ENCODE assay signal across 9 mouse cellular contexts in the genomic region with DNA sequence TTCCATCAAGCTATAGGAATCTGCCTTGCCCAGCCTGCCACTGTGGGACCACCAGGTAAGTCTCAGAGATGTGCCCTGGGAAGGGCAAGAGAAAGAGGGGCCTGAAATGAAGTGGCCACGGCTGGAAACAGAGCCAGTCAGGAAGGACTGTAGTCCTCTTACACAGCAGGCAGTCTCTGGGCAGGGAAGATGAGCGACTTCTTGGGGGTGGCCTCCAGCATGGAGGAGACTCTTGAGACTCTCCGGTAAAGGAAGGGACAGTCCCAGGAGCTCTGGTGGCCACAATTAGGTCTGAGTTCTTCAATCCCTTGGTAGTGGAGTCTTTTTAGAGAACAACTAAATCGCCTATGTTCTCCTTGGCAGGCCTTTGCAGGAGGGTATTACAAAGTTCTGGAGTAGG. TPM values are rescaled to one million over a fixed set of nuclear protein-coding genes. Genes with fewer than 3 reads are reported as not detected.
DNase-seq lines count a peak whose midpoint lies in the region; ATAC-seq and TF ChIP-seq lines count a peak whose summit lies in the region.
"Had no signal": no experiment of that assay in that cellular context is flagged by ENCODE, and none has a peak within 500 bp of the region (broad histone marks: within the 10 kb centered on the region; RNA-seq: fewer than 3 reads in every experiment).

No protein-coding gene starts in this region.

- peaks cover 44% of the 10 kb centered on the region for H3K4me1 ChIP-seq in heart, embryonic 15.5 days (replicated peaks)
- H3K4me1 ChIP-seq in ES-E14 (ENCODE audit: control insufficient read depth in 2 of 2, insufficient read depth in 2 of 2, low read length in 2 of 2, poor library complexity in 1 of 2) = peaks cover 24 to 48% of the 10 kb centered on the region in 2 experiments
- H3K4me1 ChIP-seq in forebrain, embryonic 15.5 days = peaks cover 31% of the 10 kb centered on the region
- peaks cover 45% of the 10 kb centered on the region for H3K4me1 ChIP-seq in liver, embryonic 16.5 days (ENCODE audit: control insufficient read depth, low read depth, low read length)

- H3K27me3 ChIP-seq in heart, embryonic 15.5 days = no peaks in the 10 kb centered on the region
- no peaks in the 10 kb centered on the region for H3K27me3 ChIP-seq in forebrain, embryonic 15.5 days
- H3K27me3 ChIP-seq in liver, embryonic 16.5 days (ENCODE audit: control insufficient read depth, insufficient read depth, low read depth, low read length) = no peaks in the 10 kb centered on the region
- H3K27me3 ChIP-seq: Patski had no signal

- no peaks in the 10 kb centered on the region for H3K36me3 ChIP-seq in heart, embryonic 15.5 days
- no peaks in the 10 kb centered on the region for H3K36me3 ChIP-seq in ES-E14 (ENCODE audit: control insufficient read depth, insufficient read depth, low read length, poor library complexity, severe bottlenecking)
- no peaks in the 10 kb centered on the region for H3K36me3 ChIP-seq in forebrain, embryonic 15.5 days
- H3K36me3 ChIP-seq in liver, embryonic 16.5 days (ENCODE audit: control insufficient read depth, insufficient read depth) = no peaks in the 10 kb centered on the region

- in situ Hi-C loops in ES-E14 (cut with MboI; ENCODE audit: low sequenced_read_pairs in 2 of 2, unreplicated experiment in 2 of 2) = loop anchor here in 1 of 2 experiments (5.0 to 10.0 kb wide), 2 partner anchors 49 to 217 kb away; no protein-coding TSS in a partner anchor

- 61% methylated on average over 4 of the region's 4 CpGs for WGBS in heart, embryonic 15.5 days
- WGBS in forebrain, embryonic 15.5 days = 33% methylated on average over 4 of the region's 4 CpGs
- 50% methylated on average over 4 of the region's 4 CpGs for WGBS in liver, embryonic 16.5 days (ENCODE audit: insufficient replicate concordance)

- ATAC-seq in heart, embryonic 15.5 days (replicated peaks; ENCODE audit: insufficient number of reproducible peaks, insufficient read depth, low FRiP score, low read depth) = no peak
- no peak for ATAC-seq in forebrain, embryonic 15.5 days (replicated peaks)
- ATAC-seq in liver, embryonic 16.5 days (ENCODE audit: low read depth) = no peak
- no peak for ATAC-seq in monocyte, adult 5-6 weeks (replicated peaks; ENCODE audit: insufficient number of reproducible peaks, low FRiP score, low TSS enrichment, poor library complexity, severe bottlenecking)

- H3K4me3 ChIP-seq in heart, embryonic 15.5 days = no peak overlapping the region
- H3K4me3 ChIP-seq in ES-E14 (ENCODE audit: insufficient read depth in 1 of 2, low read depth in 1 of 2, low read length in 2 of 2, poor library complexity in 1 of 2, severe bottlenecking in 1 of 2) = peak overlapping the region; percentile 21 to 41
- peak overlapping the region; percentile 25 for H3K4me3 ChIP-seq in forebrain, embryonic 15.5 days
- no peak overlapping the region for H3K4me3 ChIP-seq in liver, embryonic 16.5 days (ENCODE audit: low read depth, low read length)

- DNase-seq in heart, postnatal 25 days (ENCODE audit: low spot score) = no peak
- DNase-seq in ES-E14 (ENCODE audit: low read depth, low spot score) = no peak
- no peak for DNase-seq in ovary, postnatal 10 days (ENCODE audit: low spot score)
- no peak for DNase-seq in gastrocnemius, postnatal 36 days

- H3K4me2 ChIP-seq in heart, embryonic 15.5 days = peak overlapping the region; percentile 57; the same call in 1 of the 2 replicates
- H3K4me2 ChIP-seq in forebrain, embryonic 15.5 days (replicated peaks) = peak overlapping the region; percentile 53
- H3K4me2 ChIP-seq in liver, embryonic 16.5 days (ENCODE audit: low read depth, low read length) = peak overlapping the region; percentile 69

- H3K27ac ChIP-seq in heart, embryonic 15.5 days = peak overlapping the region; percentile 26; the same call in 1 of the 2 replicates
- H3K27ac ChIP-seq in ES-E14 (ENCODE audit: insufficient read depth, low read depth, low read length, poor library complexity, severe bottlenecking) = no peak overlapping the region
- no peak overlapping the region for H3K27ac ChIP-seq in forebrain, embryonic 15.5 days (replicated peaks)
- H3K27ac ChIP-seq in liver, embryonic 16.5 days (ENCODE audit: low read length) = no peak overlapping the region

- no peaks in the 10 kb centered on the region for H3K9me3 ChIP-seq in heart, embryonic 15.5 days (replicated peaks)
- H3K9me3 ChIP-seq in ES-E14 (ENCODE audit: control insufficient read depth, insufficient read depth, low read depth, low read length) = no peaks in the 10 kb centered on the region
- no peaks in the 10 kb centered on the region for H3K9me3 ChIP-seq in forebrain, embryonic 15.5 days
- H3K9me3 ChIP-seq in liver, embryonic 16.5 days (replicated peaks; ENCODE audit: control insufficient read depth, low read length) = no peaks in the 10 kb centered on the region

- intact Hi-C loops in heart, postnatal 25 days (cut with DNase I) = loop anchor here (1.0 to 10.0 kb wide), 2 partner anchors 224 to 339 kb away; no protein-coding TSS in a partner anchor
- intact Hi-C loops in gastrocnemius, postnatal 36 days (cut with DNase I) = no loop called here

- no peak overlapping the region for H3K9ac ChIP-seq in heart, embryonic 15.5 days
- H3K9ac ChIP-seq in ES-E14 (ENCODE audit: insufficient read depth, low read depth, low read length, poor library complexity, severe bottlenecking) = peak overlapping the region; percentile 40; the same call in 1 of the 2 replicates
- no peak overlapping the region for H3K9ac ChIP-seq in forebrain, embryonic 15.5 days (replicated peaks)
- H3K9ac ChIP-seq in liver, embryonic 16.5 days (ENCODE audit: low read depth, low read length) = peak overlapping the region; percentile 49; the same call in 1 of the 2 replicates

TF ChIP-seq in ES-E14, 5 proteins besides CTCF, POLR2A, EP300 and RAD21:
- TF ChIP-seq CHD2 (IDR thresholded peaks at IDR 0.05; ENCODE audit: low read depth, low read length) (no peak), ZC3H11A (IDR thresholded peaks at IDR 0.05; ENCODE audit: borderline replicate concordance, low read depth, low read length) (no peak), HCFC1 (IDR thresholded peaks at IDR 0.05; ENCODE audit: borderline replicate concordance, insufficient read depth, low read length) (no peak), MAFK (IDR thresholded peaks at IDR 0.05; ENCODE audit: insufficient read depth, low read depth, low read length) (no peak), ZNF384 (IDR thresholded peaks at IDR 0.05; ENCODE audit: low read depth, low read length) (no peak)
TF ChIP-seq in ES-E14: peak in this region for 0.

RNA-seq across cellular contexts. Expression of gene Hs6st1, which starts 4.0 kb away (rescaled TPM):
- polyA plus RNA-seq in heart, embryonic 15.5 days (2015; fragmentation: Nextera tagmentation; extraction: Ambion mirVana) = 8.0 and 12.5 TPM in 2 replicates
- total RNA-seq in heart, postnatal 25 days (2021) = 10 to 100 TPM; 23.0 to 23.1 TPM
- total RNA-seq in ES-E14 (2012; rRNA removed) = 46.3 and 51.0 TPM in 2 replicates
- polyA plus RNA-seq in forebrain, embryonic 15.5 days (2015; fragmentation: Nextera tagmentation; extraction: Ambion mirVana) = 9.7 and 16.5 TPM in 2 replicates
- 4.7 and 5.2 TPM in 2 replicates for polyA plus RNA-seq in liver, embryonic 16.5 days (2015; fragmentation: Nextera tagmentation; extraction: Ambion mirVana)
- total RNA-seq in monocyte, adult 5-6 weeks (2017) = 16.2 to 26.3 TPM (median 21.9 TPM) in 3 replicates
- total RNA-seq in gastrocnemius, postnatal 36 days (2021) = 10 to 100 TPM; 18.4 to 22.2 TPM

Comparison
In these comparisons a context has a peak if more than half of its experiments do, and no peak if none do; other contexts are left out.
1. H3K4me3 ChIP-seq: peak in ES-E14 (2 of 2) and forebrain, embryonic 15.5 days (single experiment); none in heart, embryonic 15.5 days (single experiment) and liver, embryonic 16.5 days (single experiment).
2. H3K9ac ChIP-seq: peak in ES-E14 (single experiment) and liver, embryonic 16.5 days (single experiment); none in heart, embryonic 15.5 days (single experiment) and forebrain, embryonic 15.5 days (single experiment).
3. Peak in every context shown above with its lines, with median percentiles within 50 percentile points of each other: H3K4me2 ChIP-seq.